Mouse (Mus musculus) forebrain, embryonic 11.5 days (tissue): Measurements from ENCODE around the gene Kcna6. TPM values are rescaled to one million over a fixed set of nuclear protein-coding genes. Genes with fewer than 3 reads are reported as not detected.

Source experiments
- ATAC-seq: fragments of 200-750 bp; cut with Nextera tagmentation; replicated peaks from 2 replicates; pipeline ENCODE4 v1.8.0; 2017; ENCODE audit warnings: moderate TSS enrichment; ENCODE audit not compliant: low FRiP score
- DNase-seq: peaks from one replicate; pipeline ENCODE4 v3.0.0-alpha.2; 2017; ENCODE audit warnings: low spot score
- H3K27ac ChIP-seq: fragments of 300-500 bp; sonication (generic); 2 replicates; pipeline ENCODE4 v1.5.1; 2014; ENCODE audit warnings: low read depth, low read length
- H3K27me3 ChIP-seq: fragments of 300-500 bp; sonication (generic); 2 replicates; pipeline ENCODE4 v1.6.1; 2014; ENCODE audit warnings: mild to moderate bottlenecking, low read length, mixed read lengths; ENCODE audit not compliant: control insufficient read depth, insufficient read depth
- H3K36me3 ChIP-seq: fragments of 300-500 bp; sonication (generic); 2 replicates; pipeline ENCODE4 v1.6.1; 2014; ENCODE audit warnings: mild to moderate bottlenecking, low read length, moderate library complexity, mixed read lengths; ENCODE audit not compliant: control insufficient read depth, insufficient read depth
- H3K4me1 ChIP-seq: fragments of 300-500 bp; sonication (generic); replicated peaks from 2 replicates; pipeline ENCODE4 v1.6.1; 2014; ENCODE audit warnings: low read length, mixed read lengths; ENCODE audit not compliant: control insufficient read depth, insufficient read depth
- H3K4me2 ChIP-seq: fragments of 300-500 bp; sonication (generic); 2 replicates; pipeline ENCODE4 v1.6.1; 2014; ENCODE audit warnings: low read depth, mild to moderate bottlenecking, low read length, moderate library complexity, mixed read lengths; ENCODE audit not compliant: severe bottlenecking
- H3K4me3 ChIP-seq: fragments of 300-500 bp; sonication (generic); 2 replicates; pipeline ENCODE4 v1.5.1; 2014; ENCODE audit warnings: low read depth, low read length
- H3K9ac ChIP-seq: fragments of 300-500 bp; sonication (generic); 2 replicates; pipeline ENCODE4 v1.6.1; 2014; ENCODE audit warnings: low read length
- H3K9me3 ChIP-seq: fragments of 300-500 bp; sonication (generic); 2 replicates; pipeline ENCODE4 v1.6.1; 2016; ENCODE audit warnings: low read length, mixed read lengths; ENCODE audit not compliant: control insufficient read depth
- WGBS: fragments of 180-500 bp; shearing (Covaris S2); extraction: QIAGEN DNeasy Blood & Tissue Kit; methylation state at CpG from one replicate; pipeline ENCODE4 v1.1.7; 2014; 5-methylcytosine and 5-hydroxymethylcytosine counted together
- polyA plus RNA-seq: library from polyadenylated mRNA; unstranded; fragments of >200 nt; fragmentation: Nextera tagmentation; extraction: Ambion mirVana; gene quantifications from 2 replicates; pipeline ENCODE4 v1.2.1, GENCODE M21; 2014

Gene Kcna6
- polyA plus RNA-seq, 1 experiment from 2014 or later = 4.8 TPM

GRCm38 (mm10) chr6:126712531-126712930, 27.9 kb downstream of the Kcna6 start:
- Histone ChIP-seq H3K4me2 (no peak overlapping the region), H3K4me1 (no peaks in the 10 kb centered on the region), H3K27ac (no peak overlapping the region), H3K9ac (no peak overlapping the region), H3K4me3 (no peak overlapping the region), H3K27me3 (no peaks in the 10 kb centered on the region), H3K36me3 (no peaks in the 10 kb centered on the region), H3K9me3 (no peaks in the 10 kb centered on the region)
- DNase-seq (no peak), ATAC-seq (no peak)
- 83% methylated on average over 6 of the region's 6 CpGs for WGBS

GRCm38 (mm10) chr6:126705936-126706335, 34.5 kb downstream of the Kcna6 start:
- peak; percentile 22; the same call in 1 of the 2 replicates for ATAC-seq
- Histone ChIP-seq H3K27me3 (no peaks in the 10 kb centered on the region), H3K4me3 (no peak overlapping the region), H3K27ac (no peak overlapping the region), H3K9me3 (no peaks in the 10 kb centered on the region), H3K36me3 (no peaks in the 10 kb centered on the region), H3K9ac (no peak overlapping the region), H3K4me1 (no peaks in the 10 kb centered on the region; the same call in 1 of the 2 replicates), H3K4me2 (no peak overlapping the region)
- no peak for DNase-seq
- WGBS = 83% methylated on average over 6 of the region's 6 CpGs

- H3K4me2 ChIP-seq = no peak overlapping the region
- no peaks in the 10 kb centered on the region; the same call in 1 of the 2 replicates for H3K4me1 ChIP-seq
- no peaks in the 10 kb centered on the region for H3K36me3 ChIP-seq
- no peak overlapping the region for H3K9ac ChIP-seq
- no peaks in the 10 kb centered on the region for H3K27me3 ChIP-seq
- WGBS = 33% methylated on average over 4 of the region's 4 CpGs
- H3K4me3 ChIP-seq = no peak overlapping the region
- H3K9me3 ChIP-seq = no peaks in the 10 kb centered on the region
- peak; percentile 61 for DNase-seq
- ATAC-seq = no peak
- H3K27ac ChIP-seq = no peak overlapping the region
Observed at GRCm38 (mm10) chr6:126704430-126704829, 36.0 kb downstream of the Kcna6 start.

GRCm38 (mm10) chr6:126702116-126702515, 38.4 kb downstream of the Kcna6 start:
- peak; percentile 69 for ATAC-seq
- no peaks in the 10 kb centered on the region; the same call in 1 of the 2 replicates for H3K4me1 ChIP-seq
- no peak overlapping the region for H3K27ac ChIP-seq
- no peak overlapping the region for H3K4me3 ChIP-seq
- no peaks in the 10 kb centered on the region for H3K36me3 ChIP-seq
- no peak overlapping the region; the same call in 1 of the 2 replicates for H3K9ac ChIP-seq
- no peaks in the 10 kb centered on the region for H3K27me3 ChIP-seq
- H3K4me2 ChIP-seq = 0 out of 2 replicates have a peak overlapping the region, but pooled peaks have one; percentile 28
- no peaks in the 10 kb centered on the region for H3K9me3 ChIP-seq
- peak; percentile 89 for DNase-seq
- 4% methylated on average over 12 of the region's 12 CpGs for WGBS

- DNase-seq = no peak
- no peak for ATAC-seq
- Histone ChIP-seq H3K9me3 (no peaks in the 10 kb centered on the region), H3K27ac (no peak overlapping the region), H3K36me3 (no peaks in the 10 kb centered on the region), H3K4me3 (no peak overlapping the region), H3K9ac (no peak overlapping the region), H3K27me3 (no peaks in the 10 kb centered on the region), H3K4me1 (no peaks in the 10 kb centered on the region; the same call in 1 of the 2 replicates), H3K4me2 (no peak overlapping the region)
- WGBS = 72% methylated on average over 23 of the region's 23 CpGs
Observed at GRCm38 (mm10) chr6:126701196-126701595, 39.3 kb downstream of the Kcna6 start.

GRCm38 (mm10) chr6:126699995-126700394, 40.5 kb downstream of the Kcna6 start:
- no peak overlapping the region for H3K9ac ChIP-seq
- WGBS = 75% methylated on average over 5 of the region's 5 CpGs
- no peaks in the 10 kb centered on the region for H3K27me3 ChIP-seq
- no peak overlapping the region for H3K4me3 ChIP-seq
- H3K27ac ChIP-seq = no peak overlapping the region
- H3K4me1 ChIP-seq = no peaks in the 10 kb centered on the region; the same call in 1 of the 2 replicates
- ATAC-seq (no peak), DNase-seq (no peak)
- no peak overlapping the region for H3K4me2 ChIP-seq
- H3K36me3 ChIP-seq = no peaks in the 10 kb centered on the region
- no peaks in the 10 kb centered on the region for H3K9me3 ChIP-seq

GRCm38 (mm10) chr6:126687120-126687519, 53.4 kb downstream of the Kcna6 start:
- 67% methylated on average over 4 of the region's 4 CpGs for WGBS
- Histone ChIP-seq H3K36me3 (no peaks in the 10 kb centered on the region), H3K4me1 (no peaks in the 10 kb centered on the region), H3K9me3 (no peaks in the 10 kb centered on the region), H3K4me2 (no peak overlapping the region), H3K27ac (no peak overlapping the region), H3K9ac (no peak overlapping the region), H3K27me3 (no peaks in the 10 kb centered on the region), H3K4me3 (no peak overlapping the region)
- no peak for DNase-seq
- ATAC-seq = no peak

GRCm38 (mm10) chr6:126685135-126685534, 55.3 kb downstream of the Kcna6 start:
- no peak overlapping the region for H3K4me3 ChIP-seq
- ATAC-seq = no peak
- H3K27ac ChIP-seq = no peak overlapping the region
- H3K27me3 ChIP-seq = no peaks in the 10 kb centered on the region
- H3K36me3 ChIP-seq = no peaks in the 10 kb centered on the region
- 76% methylated on average over 3 of the region's 3 CpGs for WGBS
- DNase-seq = no peak
- H3K4me1 ChIP-seq = no peaks in the 10 kb centered on the region
- H3K4me2 ChIP-seq = no peak overlapping the region
- no peaks in the 10 kb centered on the region for H3K9me3 ChIP-seq
- H3K9ac ChIP-seq = no peak overlapping the region

- Histone ChIP-seq H3K4me3 (no peak overlapping the region), H3K27me3 (no peaks in the 10 kb centered on the region), H3K4me1 (no peaks in the 10 kb centered on the region), H3K27ac (no peak overlapping the region), H3K9me3 (no peaks in the 10 kb centered on the region), H3K36me3 (no peaks in the 10 kb centered on the region), H3K9ac (no peak overlapping the region), H3K4me2 (no peak overlapping the region)
- ATAC-seq (no peak), DNase-seq (peak; percentile 70)
- 64% methylated on average over 7 of the region's 7 CpGs for WGBS
Observed at GRCm38 (mm10) chr6:126678961-126679360, 61.5 kb downstream of the Kcna6 start.
